Mouse (Mus musculus): ENCODE results near the gene Fbxo9.
"Not testable (repeated sequence)": the region's sequence is repeated elsewhere in the genome, so short reads cannot be mapped to it uniquely, and the experiment has no call there.

Fbxo9 gene

GRCm38 (mm10) chr9:78107912-78108795 is 711 bp downstream of the Fbxo9 start:
- peak; percentile 93 for DNase-seq (ENCODE audit: low read depth)

GRCm38 (mm10) chr9:78107582-78107911 is 1.3 kb downstream of the Fbxo9 start:
- DNase-seq (ENCODE audit: low read depth) = no peak

GRCm38 (mm10) chr9:78106821-78107220 is 2.0 kb downstream of the Fbxo9 start:
- DNase-seq (ENCODE audit: low read depth) = no peak

- no peak for DNase-seq (ENCODE audit: low read depth)
These were observed 3.3 kb downstream of the Fbxo9 start for GRCm38 (mm10) chr9:78105501-78105932.

GRCm38 (mm10) chr9:78104973-78105372 is 3.9 kb downstream of the Fbxo9 start:
- DNase-seq (ENCODE audit: low read depth) = no peak

- no peak for DNase-seq (ENCODE audit: low read depth)
These were observed 4.8 kb downstream of the Fbxo9 start for GRCm38 (mm10) chr9:78103965-78104560.

GRCm38 (mm10) chr9:78101431-78101830 is 7.4 kb downstream of the Fbxo9 start:
- no peak for DNase-seq (ENCODE audit: low read depth)

GRCm38 (mm10) chr9:78100956-78101355 is 7.9 kb downstream of the Fbxo9 start:
- DNase-seq (ENCODE audit: low read depth) = peak; percentile 40

GRCm38 (mm10) chr9:78096376-78096775 is 12.5 kb downstream of the Fbxo9 start:
- DNase-seq (ENCODE audit: low read depth) = peak; percentile 54

- DNase-seq (ENCODE audit: low read depth) = no peak
These were observed 13.2 kb downstream of the Fbxo9 start for GRCm38 (mm10) chr9:78095686-78096085.

GRCm38 (mm10) chr9:78090596-78090995 is 18.3 kb downstream of the Fbxo9 start:
- DNase-seq (ENCODE audit: low read depth) = no peak

GRCm38 (mm10) chr9:78089906-78090305 is 19.0 kb downstream of the Fbxo9 start:
- no peak for DNase-seq (ENCODE audit: low read depth)

- DNase-seq (ENCODE audit: low read depth) = no peak
These were observed 19.9 kb downstream of the Fbxo9 start for GRCm38 (mm10) chr9:78088971-78089370.

GRCm38 (mm10) chr9:78088521-78088920 is 20.3 kb downstream of the Fbxo9 start:
- no peak for DNase-seq (ENCODE audit: low read depth)

- no peak for DNase-seq (ENCODE audit: low read depth)
These were observed 21.1 kb downstream of the Fbxo9 start for GRCm38 (mm10) chr9:78087751-78088150.

GRCm38 (mm10) chr9:78085722-78086287 is 23.1 kb downstream of the Fbxo9 start:
- no peak for DNase-seq (ENCODE audit: low read depth)

GRCm38 (mm10) chr9:78084341-78084740 is 24.5 kb downstream of the Fbxo9 start:
- no peak for DNase-seq (ENCODE audit: low read depth)

GRCm38 (mm10) chr9:78081835-78082234 is 27.0 kb downstream of the Fbxo9 start:
- DNase-seq (ENCODE audit: low read depth) = no peak

GRCm38 (mm10) chr9:78078240-78078639 is 30.6 kb downstream of the Fbxo9 start:
- DNase-seq (ENCODE audit: low read depth) = no peak

- DNase-seq (ENCODE audit: low read depth) = no peak
These were observed 33.6 kb downstream of the Fbxo9 start for GRCm38 (mm10) chr9:78075256-78075655.

- DNase-seq (ENCODE audit: low read depth) = peak; percentile 45
These were observed 35.0 kb downstream of the Fbxo9 start for GRCm38 (mm10) chr9:78073713-78074340.

GRCm38 (mm10) chr9:78073291-78073690 is 35.6 kb downstream of the Fbxo9 start:
- DNase-seq (ENCODE audit: low read depth) = not testable (repeated sequence)

GRCm38 (mm10) chr9:78071626-78072025 is 37.2 kb downstream of the Fbxo9 start:
- DNase-seq (ENCODE audit: low read depth) = no peak

Data from naive thymus-derived CD4-positive, alpha-beta T cell, adult 2 months (primary cell).